Mouse (Mus musculus) T-cell, adult 2 months (primary cell): ENCODE measurements around the gene Eef1g.

Experiments used
- DNase-seq: peaks from one replicate; pipeline ENCODE4 v3.0.0; 2022; ENCODE audit warnings: low spot score

Gene Eef1g

DNA sequence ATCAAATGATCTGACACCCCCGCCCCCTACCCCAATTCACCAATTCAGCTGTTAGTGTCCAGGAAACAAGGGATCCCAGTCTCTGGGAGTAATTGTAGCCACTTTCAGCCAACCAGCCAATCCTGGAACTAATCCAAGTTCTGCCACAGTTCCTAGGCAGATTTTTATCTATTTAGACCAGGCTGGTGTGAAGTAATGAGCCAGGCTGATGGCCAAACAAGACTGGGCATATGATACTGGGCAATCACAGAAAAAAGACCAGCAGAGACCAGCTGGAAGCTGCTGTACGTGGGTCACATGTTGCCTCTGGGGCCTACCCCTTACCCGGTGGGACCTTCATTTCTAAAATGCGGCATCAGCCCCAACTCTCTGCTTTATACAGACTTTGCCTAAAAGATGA lies 59.8 kb downstream of the Eef1g start:
- no peak for DNase-seq

- DNase-seq: no peak
Observed at GRCm38 (mm10) chr19:9027795-9028194, 61.0 kb downstream of the Eef1g start.
